Mouse (Mus musculus): Measurements from ENCODE around the gene Ifna14. TPM values are rescaled to one million over a fixed set of nuclear protein-coding genes. Genes with fewer than 3 reads are reported as not detected.
"Not testable (repeated sequence)": the region's sequence is repeated elsewhere in the genome, so short reads cannot be mapped to it uniquely, and the experiment has no call there.

Ifna14 gene
- total RNA-seq (2021): not detected
- long read RNA-seq, experiment 1: 0 reads
- long read RNA-seq, experiment 2: 0 reads

DNA sequence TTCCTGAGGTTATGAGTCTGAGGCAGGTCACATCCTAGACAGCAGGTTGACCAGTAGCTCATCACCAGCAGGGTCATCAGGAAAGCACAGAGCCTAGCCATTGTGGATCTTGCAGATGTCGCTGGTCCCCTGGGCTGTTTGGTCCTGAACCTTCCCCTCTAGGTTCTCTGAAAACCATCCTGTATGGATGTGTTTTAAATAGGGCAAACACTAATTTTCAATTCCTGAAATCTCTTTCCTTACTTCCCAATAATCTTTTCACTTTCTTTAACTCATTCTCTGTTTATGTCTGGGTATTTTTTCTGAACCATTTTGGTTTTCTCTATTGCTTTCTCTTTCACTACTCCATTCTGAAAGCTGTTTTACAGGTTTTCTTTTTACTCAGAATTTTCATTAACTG, at the start of gene Ifna14:
Ifna14 (minus strand) TSS at position 101 of the 400 bp plus-strand sequence.
- TF ChIP-seq CTCF (conservative IDR thresholded peaks at IDR 0.05): no peak
- Histone ChIP-seq H3K27ac (no peak within 1 kb of the TSS), H3K4me3 (no peak within 1 kb of the TSS)
- DNase-seq (ENCODE audit: low spot score in 2 of 2): no peak

DNA sequence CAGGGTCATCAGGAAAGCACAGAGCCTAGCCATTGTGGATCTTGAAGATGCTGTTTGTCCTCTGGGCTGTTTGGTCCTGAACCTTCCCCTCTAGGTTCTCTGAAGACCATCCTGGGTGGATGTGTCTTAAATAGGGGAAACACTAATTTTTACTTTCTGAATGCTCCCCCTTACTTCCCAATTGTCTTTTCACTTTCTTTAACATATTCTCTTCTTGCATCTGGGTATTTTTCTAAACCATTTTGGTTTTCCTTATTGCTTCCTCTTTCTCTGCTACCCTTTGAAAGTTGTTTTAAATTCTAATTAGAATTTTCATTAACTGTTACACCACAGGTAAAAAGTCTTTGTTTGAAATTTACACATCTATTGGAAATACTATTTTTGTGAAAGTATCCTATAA, 31.7 kb upstream of the Ifna14 start, which contains the start of gene Ifna12:
Ifna12 (minus strand) TSS at position 101 of the 400 bp plus-strand sequence.
- Histone ChIP-seq H3K27ac (no peak within 1 kb of the TSS), H3K4me3 (no peak within 1 kb of the TSS)
- TF ChIP-seq CTCF (conservative IDR thresholded peaks at IDR 0.05): no peak
- no peak for DNase-seq (ENCODE audit: low spot score in 2 of 2)

DNA sequence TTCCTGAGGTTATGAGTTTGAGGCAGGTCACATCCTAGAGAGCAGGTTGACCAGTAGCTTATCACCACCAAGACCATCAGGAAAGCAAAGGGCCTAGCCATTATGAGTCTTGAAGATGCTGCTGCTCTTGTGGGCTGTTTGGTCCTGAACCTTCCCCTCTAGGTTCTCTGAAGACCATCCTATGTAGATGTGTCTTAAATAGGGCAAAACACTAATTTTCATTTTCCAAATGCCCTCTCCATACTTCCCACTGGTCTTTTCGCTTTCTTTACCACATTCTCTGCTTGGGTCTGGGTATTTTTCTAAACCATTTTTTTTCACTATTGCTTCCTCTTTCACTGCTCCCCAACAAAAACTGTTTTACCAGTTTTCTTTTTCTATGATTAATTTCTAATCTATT, 20.7 kb upstream of the Ifna14 start, which contains the start of gene Ifna9:
Ifna9 (minus strand) TSS at position 101 of the 400 bp plus-strand sequence.
- TF ChIP-seq CTCF (conservative IDR thresholded peaks at IDR 0.05): no peak
- Histone ChIP-seq H3K4me3 (no peak within 1 kb of the TSS), H3K27ac (no peak within 1 kb of the TSS)
- DNase-seq (ENCODE audit: low spot score in 2 of 2): no peak

GRCm38 (mm10) chr4:88561791-88562190, 9.8 kb downstream of the Ifna14 start:
- H3K4me3 ChIP-seq: no peak overlapping the region
- no peak for DNase-seq (ENCODE audit: low spot score in 2 of 2)
- H3K27ac ChIP-seq: no peak overlapping the region
- no peak for TF ChIP-seq CTCF (conservative IDR thresholded peaks at IDR 0.05)

DNA sequence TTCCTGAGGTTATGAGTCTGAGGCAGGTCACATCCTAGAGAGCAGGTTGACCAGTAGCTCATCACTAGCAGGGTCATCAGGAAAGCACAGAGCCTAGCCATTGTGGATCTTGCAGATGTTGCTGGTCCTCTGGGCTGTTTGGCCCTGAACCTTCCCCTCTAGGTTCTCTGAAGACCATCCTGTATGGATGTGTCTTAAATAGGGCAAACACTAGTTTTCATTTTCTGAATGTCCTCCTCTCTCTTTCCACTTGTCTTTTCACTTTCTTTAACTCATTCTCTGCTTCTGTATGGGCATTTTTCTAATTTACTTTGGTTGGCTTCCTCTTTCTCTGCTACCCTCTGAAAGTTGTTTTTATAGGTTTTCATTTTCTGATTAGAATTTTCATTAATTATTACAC, 13.5 kb downstream of the Ifna14 start, which contains the start of gene Ifna15:
Ifna15 (minus strand) TSS at position 101 of the 400 bp plus-strand sequence.
- not testable (repeated sequence) for H3K27ac ChIP-seq; H3K4me3 ChIP-seq; DNase-seq (ENCODE audit: low spot score in 2 of 2)

GRCm38 (mm10) chr4:88550161-88550945, 21.2 kb downstream of the Ifna14 start:
- Histone ChIP-seq H3K4me3 (peak overlapping the region; percentile 51), H3K27ac (no peak overlapping the region)
- TF ChIP-seq CTCF (conservative IDR thresholded peaks at IDR 0.05): peak; percentile 78
- peak; percentile 52 to 53 for DNase-seq (ENCODE audit: low spot score in 2 of 2)

DNA sequence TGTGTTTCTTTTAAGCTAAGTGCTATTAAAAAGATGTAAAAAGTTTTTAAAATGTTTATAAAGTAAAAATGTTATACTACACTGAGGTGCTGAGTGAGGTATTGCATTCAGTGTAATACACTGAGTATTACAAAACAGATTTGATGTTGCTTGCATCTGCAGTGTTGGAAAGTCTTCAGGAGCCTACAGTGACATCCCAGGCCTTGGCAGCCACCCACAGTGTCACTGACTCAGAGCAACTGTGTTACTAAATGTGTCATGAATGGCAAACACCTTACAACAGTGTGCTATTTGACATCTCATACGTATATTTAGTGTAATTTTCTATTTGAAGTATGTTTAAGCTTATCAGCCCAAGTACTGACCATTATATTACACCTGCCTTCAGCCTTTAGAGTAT, 23.6 kb downstream of the Ifna14 start:
- Histone ChIP-seq H3K27ac (no peak overlapping the region), H3K4me3 (no peak overlapping the region)
- no peak for DNase-seq (ENCODE audit: low spot score in 2 of 2)
- no peak for TF ChIP-seq CTCF (conservative IDR thresholded peaks at IDR 0.05)

GRCm38 (mm10) chr4:88543649-88544234, 27.9 kb downstream of the Ifna14 start:
- H3K27ac ChIP-seq: no peak overlapping the region
- H3K4me3 ChIP-seq: no peak overlapping the region
- peak; percentile 46 to 54 for DNase-seq (ENCODE audit: low spot score in 2 of 2)
- TF ChIP-seq CTCF (conservative IDR thresholded peaks at IDR 0.05): peak; percentile 97

- no peak for DNase-seq (ENCODE audit: low spot score in 2 of 2)
Measured at GRCm38 (mm10) chr4:88537328-88537727, 34.3 kb downstream of the Ifna14 start.

GRCm38 (mm10) chr4:88536640-88537039, 35.0 kb downstream of the Ifna14 start:
- DNase-seq (ENCODE audit: low spot score in 2 of 2): no peak
- no peak for TF ChIP-seq CTCF (conservative IDR thresholded peaks at IDR 0.05)
- Histone ChIP-seq H3K4me3 (no peak overlapping the region), H3K27ac (no peak overlapping the region)

More at GRCm38 (mm10) chr4:88537328-88537727, 34.3 kb downstream of the Ifna14 start:
- Histone ChIP-seq H3K4me3 (no peak overlapping the region), H3K27ac (no peak overlapping the region)
- TF ChIP-seq CTCF (conservative IDR thresholded peaks at IDR 0.05): no peak

DNA sequence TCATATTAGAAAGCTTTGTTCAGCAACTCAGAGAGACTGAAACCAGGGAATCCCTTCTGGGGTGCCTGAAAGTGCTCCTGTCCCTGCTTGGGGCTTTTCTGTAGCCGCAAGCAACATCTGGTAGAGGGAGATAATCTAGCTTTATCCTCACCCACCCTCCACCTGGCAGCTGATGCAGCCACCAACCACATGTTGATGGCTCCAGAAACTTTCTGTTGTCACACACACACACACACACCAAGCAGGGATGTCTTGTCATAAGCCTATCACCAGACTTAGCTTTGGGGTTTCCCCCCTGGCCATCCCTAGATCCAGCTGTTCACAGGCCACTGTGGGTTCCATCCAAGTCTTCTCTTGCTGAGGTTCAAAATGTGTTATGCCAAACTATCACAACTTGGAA, 35.9 kb downstream of the Ifna14 start:
- DNase-seq (ENCODE audit: low spot score in 2 of 2): no peak
- Histone ChIP-seq H3K4me3 (no peak overlapping the region), H3K27ac (no peak overlapping the region)
- TF ChIP-seq CTCF (conservative IDR thresholded peaks at IDR 0.05): no peak

DNA sequence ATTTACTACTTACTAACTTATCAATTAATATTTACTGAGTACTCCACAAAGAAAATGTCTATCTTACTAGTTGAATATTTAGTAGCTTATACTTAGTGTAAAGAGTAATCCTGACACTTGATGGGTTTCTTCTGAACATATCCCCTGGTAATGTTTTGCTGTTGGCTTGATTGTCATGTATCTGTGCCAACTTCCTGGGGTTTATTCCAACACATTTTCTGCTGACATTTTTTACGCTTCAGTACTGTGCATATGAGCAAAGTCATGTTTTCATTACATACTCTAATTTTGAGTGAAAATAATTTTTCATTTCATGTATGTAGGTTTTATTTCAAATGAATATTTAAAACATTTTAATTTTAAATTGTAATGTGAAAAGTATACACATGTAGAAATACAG, 36.7 kb downstream of the Ifna14 start:
- no peak overlapping the region for H3K27ac ChIP-seq
- no peak overlapping the region for H3K4me3 ChIP-seq
- no peak for DNase-seq (ENCODE audit: low spot score in 2 of 2)
- TF ChIP-seq CTCF (conservative IDR thresholded peaks at IDR 0.05): no peak

DNA sequence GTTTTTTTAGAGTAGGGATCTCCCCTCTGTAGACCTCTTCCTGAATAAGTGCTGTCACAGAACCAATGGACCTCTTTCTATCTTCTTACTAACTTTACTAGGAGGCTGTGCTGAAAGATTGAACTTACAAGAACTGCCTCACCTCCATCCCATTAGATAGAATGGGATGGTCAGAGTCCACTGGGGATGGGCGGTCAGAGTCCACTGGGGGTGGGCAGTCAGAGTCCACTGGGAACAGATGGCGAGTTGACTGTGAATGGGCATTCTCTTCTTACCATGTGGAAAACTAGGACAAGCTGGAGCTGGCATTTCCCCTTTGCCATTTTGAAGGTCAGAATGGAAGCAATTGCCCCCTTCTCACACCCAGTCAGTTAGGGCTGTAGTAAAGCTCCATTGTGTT, 38.1 kb downstream of the Ifna14 start:
- Histone ChIP-seq H3K4me3 (no peak overlapping the region), H3K27ac (no peak overlapping the region)
- no peak for DNase-seq (ENCODE audit: low spot score in 2 of 2)
- no peak for TF ChIP-seq CTCF (conservative IDR thresholded peaks at IDR 0.05)

All from layer of hippocampus, adult 2 months (tissue).